Mouse (Mus musculus) kidney, adult 2 months (tissue): ENCODE results near the gene Olfr678. TPM values are rescaled to one million over a fixed set of nuclear protein-coding genes. Genes with fewer than 3 reads are reported as not detected.

ENCODE experiments used
- DNase-seq: peaks from one replicate; pipeline ENCODE4 v3.0.0; 2021
- H3K27ac ChIP-seq: fragments of 200-500 bp; 2 replicates; pipeline ENCODE4 v1.5.1; 2012; ENCODE audit warnings: low read depth, low read length, control low read depth, inconsistent platforms; ENCODE audit not compliant: insufficient read depth
- H3K27me3 ChIP-seq: fragments of 200-500 bp; replicated peaks from 2 replicates; pipeline ENCODE4 v1.6.1; 2012; ENCODE audit warnings: mild to moderate bottlenecking, moderate library complexity, low read length, inconsistent platforms; ENCODE audit not compliant: control insufficient read depth, insufficient read depth
- H3K36me3 ChIP-seq: fragments of 200-500 bp; 2 replicates; pipeline ENCODE4 v1.6.1; 2012; ENCODE audit warnings: mild to moderate bottlenecking, moderate library complexity, low read length, inconsistent platforms; ENCODE audit not compliant: control insufficient read depth, insufficient read depth
- H3K4me1 ChIP-seq: fragments of 200-500 bp; 2 replicates; pipeline ENCODE4 v1.6.1; 2011; ENCODE audit warnings: low read length; ENCODE audit not compliant: control insufficient read depth, insufficient read depth
- H3K4me3 ChIP-seq: fragments of 200-500 bp; 2 replicates; pipeline ENCODE4 v1.5.1; 2011; ENCODE audit warnings: mild to moderate bottlenecking, low read depth, low read length, control low read depth; ENCODE audit not compliant: insufficient read depth
- CTCF ChIP-seq: fragments of 200-500 bp; conservative IDR thresholded peaks from 2 replicates; pipeline ENCODE4 v1.5.1; 2011; ENCODE audit warnings: low read depth, mild to moderate bottlenecking, control low read depth, low read length, moderate library complexity, mixed read lengths; ENCODE audit not compliant: insufficient read depth, insufficient read length
- POLR2A ChIP-seq: fragments of 200-500 bp; IDR thresholded peaks from one replicate; pipeline ENCODE4 v1.6.1; 2011; ENCODE audit warnings: low read depth, low read length, control low read depth
- polyA plus RNA-seq: library from polyadenylated mRNA; depleted of rRNA; stranded (reverse); fragments of >200 nt; gene quantifications from 2 replicates; pipeline ENCODE4 v1.2.3, GENCODE M21; 2012; rRNA removed

Gene Olfr678
- polyA plus RNA-seq, 1 experiment: not detected

DNA sequence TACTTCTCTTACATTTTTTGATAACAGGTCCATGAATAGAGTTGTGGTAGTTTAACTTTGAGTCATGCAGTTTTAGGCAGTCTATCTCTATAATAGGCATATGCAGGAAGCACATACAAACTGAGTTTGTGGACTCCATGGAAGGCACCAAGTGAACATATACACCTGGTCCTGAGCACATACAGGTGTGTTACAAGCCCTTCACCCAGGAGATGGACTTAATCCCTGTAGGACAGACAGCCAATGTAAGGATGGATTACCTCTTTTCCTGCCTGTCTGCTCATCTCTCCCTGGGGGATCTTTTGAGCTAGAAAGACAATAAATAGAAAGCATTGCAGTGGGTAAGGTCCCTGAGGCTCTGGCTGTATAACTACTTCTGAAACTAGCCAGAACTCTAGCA, 52.3 kb downstream of the Olfr678 start, which contains the start of gene Olfr681:
Olfr681 (plus strand) TSS at position 301 of the 400 bp plus-strand sequence.
- Histone ChIP-seq H3K4me1 (no peaks in the 10 kb centered on the region), H3K36me3 (no peaks in the 10 kb centered on the region), H3K4me3 (no peak within 1 kb of the TSS), H3K27ac (no peak within 1 kb of the TSS), H3K27me3 (no peaks in the 10 kb centered on the region)
- TF ChIP-seq CTCF (no peak), POLR2A (no peak)
- DNase-seq: no peak

Other genes starting within 250 kb of the Olfr678 start
- gene Usp17lb, start 221.9 kb upstream of the Olfr678 start, polyA plus RNA-seq: not detected in 2 replicates
- gene Usp17la, start 207.5 kb upstream of the Olfr678 start, polyA plus RNA-seq: not detected in 2 replicates
- not detected in 2 replicates for gene Olfr665, start 186.4 kb upstream of the Olfr678 start, polyA plus RNA-seq
- gene Olfr666, start 168.5 kb upstream of the Olfr678 start, polyA plus RNA-seq: not detected in 2 replicates
- gene Olfr667, start 143.0 kb upstream of the Olfr678 start, polyA plus RNA-seq: not detected in 2 replicates
- not detected in 2 replicates for gene Olfr668, start 136.4 kb upstream of the Olfr678 start, polyA plus RNA-seq
- not detected in 2 replicates for gene Olfr669, start 130.2 kb upstream of the Olfr678 start, polyA plus RNA-seq
- gene Olfr670, start 101.9 kb upstream of the Olfr678 start, polyA plus RNA-seq: not detected in 2 replicates
- not detected in 2 replicates for gene Olfr671, start 85.3 kb upstream of the Olfr678 start, polyA plus RNA-seq
- not detected in 2 replicates for gene Olfr672, start 62.4 kb upstream of the Olfr678 start, polyA plus RNA-seq
- gene Olfr675, start 36.0 kb upstream of the Olfr678 start, polyA plus RNA-seq: not detected in 2 replicates
- not detected in 2 replicates for gene Olfr676, start 31.8 kb upstream of the Olfr678 start, polyA plus RNA-seq
- gene Olfr677, start 13.1 kb upstream of the Olfr678 start, polyA plus RNA-seq: not detected in 2 replicates
- not detected in 2 replicates for gene Olfr679, start 16.7 kb downstream of the Olfr678 start, polyA plus RNA-seq
- not detected in 2 replicates for gene Olfr680-ps1, start 28.3 kb downstream of the Olfr678 start, polyA plus RNA-seq
- gene Olfr681, start 52.4 kb downstream of the Olfr678 start, polyA plus RNA-seq: not detected in 2 replicates
- gene Olfr683, start 82.5 kb downstream of the Olfr678 start, polyA plus RNA-seq: not detected in 2 replicates
- not detected in 2 replicates for gene Olfr684, start 99.2 kb downstream of the Olfr678 start, polyA plus RNA-seq
- gene Olfr685, start 121.5 kb downstream of the Olfr678 start, polyA plus RNA-seq: not detected in 2 replicates
- gene Olfr686, start 143.0 kb downstream of the Olfr678 start, polyA plus RNA-seq: not detected in 2 replicates
- gene Olfr688, start 223.6 kb downstream of the Olfr678 start, polyA plus RNA-seq: not detected in 2 replicates
- not detected in 2 replicates for gene Olfr689, start 246.7 kb downstream of the Olfr678 start, polyA plus RNA-seq